Mouse (Mus musculus) induced T-regulatory cell, adult 2 months (primary cell): ENCODE data around the gene Pdpk1.

ENCODE experiments used
- DNase-seq: peaks from one replicate; pipeline ENCODE4 v3.0.0-alpha.2; 2012; ENCODE audit warnings: low read depth

The Pdpk1 gene

DNA sequence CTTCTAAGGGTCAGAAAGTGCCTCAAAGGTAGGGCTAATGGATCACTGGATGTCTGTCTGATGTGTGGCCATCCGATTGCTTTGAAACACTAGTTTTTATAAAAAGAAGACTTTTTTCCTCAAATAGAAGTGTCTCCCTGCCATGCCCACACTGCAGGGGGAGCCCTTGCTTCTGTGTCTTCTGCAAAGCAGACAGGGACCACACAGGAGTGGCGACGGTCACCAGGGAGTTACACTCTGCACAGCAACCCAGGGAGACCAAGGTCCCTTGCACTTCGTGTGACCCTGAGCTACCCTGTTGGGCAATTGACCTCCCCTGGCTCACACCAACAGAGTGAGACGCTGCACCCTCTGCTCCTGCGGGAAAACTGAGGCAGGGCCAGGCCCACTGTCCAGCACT is 113.8 kb downstream of the Pdpk1 start:
- no peak for DNase-seq

GRCm38 (mm10) chr17:24035087-24035486 is 115.6 kb downstream of the Pdpk1 start:
- DNase-seq: no peak

DNA sequence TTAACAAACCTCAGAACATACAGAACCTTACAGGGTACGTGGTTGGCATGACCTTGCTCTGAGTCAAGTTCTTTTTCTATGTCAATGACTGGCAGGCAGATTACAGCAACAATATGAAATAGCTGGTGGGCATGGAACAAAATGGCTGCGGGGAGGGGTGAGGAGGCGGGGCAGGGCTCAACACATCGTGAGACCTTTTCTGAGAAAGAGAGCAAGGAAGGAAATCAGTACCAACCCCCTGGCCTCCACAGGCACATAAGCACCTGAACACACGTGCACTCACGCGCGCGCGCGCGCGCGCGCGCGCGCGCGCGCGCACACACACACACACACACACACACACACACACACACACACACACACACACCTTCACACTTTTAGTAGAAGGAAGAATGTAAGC is 120.2 kb downstream of the Pdpk1 start:
- no peak for DNase-seq

DNA sequence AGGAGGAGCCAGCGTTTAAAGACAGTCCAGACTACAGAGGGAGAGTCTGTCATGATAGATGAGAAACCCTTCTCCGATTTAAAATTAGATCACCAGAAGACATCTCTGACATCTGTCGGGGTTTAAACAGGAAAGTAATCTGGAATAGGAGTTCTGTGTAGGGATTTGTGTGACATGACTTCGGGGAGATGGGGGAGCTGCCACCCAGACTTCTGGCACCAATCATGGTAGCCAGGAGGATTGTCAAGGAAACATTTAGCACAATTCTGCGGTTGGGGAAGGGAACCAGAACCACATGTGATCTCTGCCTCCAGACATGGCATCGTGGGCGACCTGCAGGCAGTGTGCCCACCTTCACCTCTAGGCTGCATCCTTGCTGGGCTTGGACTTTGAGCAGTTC is 121.2 kb downstream of the Pdpk1 start:
- DNase-seq: no peak
